Mouse (Mus musculus) liver, embryonic 11.5 days (tissue): ENCODE results near the gene Ago1. TPM values are rescaled to one million over a fixed set of nuclear protein-coding genes. Genes with fewer than 3 reads are reported as not detected.

Experiments used
- ATAC-seq: fragments of 200-750 bp; cut with Nextera tagmentation; replicated peaks from 2 replicates; pipeline ENCODE4 v1.8.0; 2017; ENCODE audit warnings: moderate number of reproducible peaks, mild to moderate bottlenecking, moderate TSS enrichment, moderate library complexity; ENCODE audit not compliant: low FRiP score
- DNase-seq: peaks from one replicate; pipeline ENCODE4 v3.0.0-alpha.2; 2017; ENCODE audit warnings: low spot score
- H3K27ac ChIP-seq: fragments of 300-500 bp; sonication (generic); 2 replicates; pipeline ENCODE4 v1.5.1; 2014; ENCODE audit warnings: mild to moderate bottlenecking, low read depth, low read length, control low read depth
- H3K27me3 ChIP-seq: fragments of 300-500 bp; sonication (generic); replicated peaks from 2 replicates; pipeline ENCODE4 v1.6.1; 2014; ENCODE audit warnings: low read length, mixed read lengths; ENCODE audit not compliant: control insufficient read depth, insufficient read depth
- H3K36me3 ChIP-seq: fragments of 300-500 bp; sonication (generic); 2 replicates; pipeline ENCODE4 v1.6.1; 2014; ENCODE audit warnings: mild to moderate bottlenecking, low read length, moderate library complexity, mixed read lengths; ENCODE audit not compliant: control insufficient read depth, insufficient read depth
- H3K4me1 ChIP-seq: fragments of 300-500 bp; sonication (generic); replicated peaks from 2 replicates; pipeline ENCODE4 v1.6.1; 2014; ENCODE audit warnings: low read length, mixed read lengths; ENCODE audit not compliant: control insufficient read depth, insufficient read depth
- H3K4me2 ChIP-seq: fragments of 300-500 bp; sonication (generic); 2 replicates; pipeline ENCODE4 v1.6.1; 2014; ENCODE audit warnings: mild to moderate bottlenecking, control low read depth, moderate library complexity
- H3K4me3 ChIP-seq: fragments of 300-500 bp; sonication (generic); 2 replicates; pipeline ENCODE4 v1.5.1; 2014; ENCODE audit warnings: low read depth, low read length, control low read depth
- H3K9ac ChIP-seq: fragments of 300-500 bp; sonication (generic); 2 replicates; pipeline ENCODE4 v1.6.1; 2014; ENCODE audit warnings: low read depth, low read length, control low read depth
- H3K9me3 ChIP-seq: fragments of 300-500 bp; sonication (generic); 2 replicates; pipeline ENCODE4 v1.6.1; 2016; ENCODE audit warnings: low read length, inconsistent platforms, mixed read lengths; ENCODE audit not compliant: control insufficient read depth
- WGBS: fragments of 180-500 bp; shearing (Covaris S2); extraction: QIAGEN DNeasy Blood & Tissue Kit; methylation state at CpG from one replicate; pipeline ENCODE4 v1.1.7; 2014; 5-methylcytosine and 5-hydroxymethylcytosine counted together
- polyA plus RNA-seq: library from polyadenylated mRNA; unstranded; fragments of >200 nt; fragmentation: Nextera tagmentation; extraction: Ambion mirVana; gene quantifications from 2 replicates; pipeline ENCODE4 v1.2.1, GENCODE M21; 2014

Gene Ago1
- polyA plus RNA-seq, 1 experiment from 2014 or later: 4.9 TPM

GRCm38 (mm10) chr4:126465843-126466242 lies 2.5 kb downstream of the Ago1 start:
- H3K9me3 ChIP-seq: no peaks in the 10 kb centered on the region
- no peak overlapping the region for H3K27ac ChIP-seq
- H3K27me3 ChIP-seq: no peaks in the 10 kb centered on the region
- no peaks in the 10 kb centered on the region for H3K36me3 ChIP-seq
- DNase-seq (peak; percentile 64), ATAC-seq (no peak)
- WGBS: 18% methylated on average over 8 of the region's 8 CpGs
- no peak overlapping the region for H3K4me3 ChIP-seq
- H3K4me1 ChIP-seq: peaks cover 27% of the 10 kb centered on the region
- H3K9ac ChIP-seq: no peak overlapping the region
- peak overlapping the region; percentile 26 for H3K4me2 ChIP-seq

GRCm38 (mm10) chr4:126464892-126465235 lies 3.5 kb downstream of the Ago1 start:
- Histone ChIP-seq H3K9ac (no peak overlapping the region), H3K4me2 (no peak overlapping the region), H3K36me3 (no peaks in the 10 kb centered on the region), H3K27me3 (no peaks in the 10 kb centered on the region), H3K4me1 (peaks cover 27% of the 10 kb centered on the region), H3K27ac (no peak overlapping the region), H3K4me3 (no peak overlapping the region), H3K9me3 (no peaks in the 10 kb centered on the region)
- ATAC-seq (no peak), DNase-seq (no peak)
- WGBS: 36% methylated on average over 2 of the region's 2 CpGs

DNA sequence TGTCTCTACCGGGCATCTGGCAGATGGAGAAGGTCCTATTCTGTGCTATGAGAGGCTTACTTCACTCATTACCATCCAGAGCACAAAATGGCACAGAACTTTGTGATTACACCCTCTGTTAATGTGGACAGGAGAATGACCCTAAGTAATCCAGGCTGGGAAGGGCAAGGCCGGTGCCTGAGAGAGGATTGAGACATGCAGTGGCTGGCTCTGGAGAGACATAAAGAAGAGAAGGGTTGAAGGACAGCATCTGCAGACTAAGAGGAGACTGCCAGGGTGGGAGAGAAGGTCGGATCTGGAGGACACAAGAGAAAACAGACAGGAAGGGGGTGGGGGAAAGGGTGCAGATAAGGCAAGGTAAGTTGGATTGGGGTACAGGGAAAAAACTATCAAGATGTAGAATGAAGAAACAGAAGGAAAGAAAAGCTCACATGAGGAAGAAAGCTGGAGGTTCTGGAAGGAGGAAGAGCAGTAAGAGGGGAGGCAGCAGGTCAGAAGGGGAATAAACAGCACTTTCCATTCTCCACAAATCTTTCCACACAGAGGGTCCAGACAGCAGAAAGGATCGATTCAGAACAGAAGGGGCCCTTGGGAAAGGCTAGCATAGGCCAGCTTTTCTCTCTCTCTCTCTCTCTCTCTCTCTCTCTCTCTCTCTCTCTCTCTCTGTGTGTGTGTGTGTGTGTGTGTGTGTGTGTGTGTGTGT lies 4.0 kb downstream of the Ago1 start:
- Histone ChIP-seq H3K9ac (no peak overlapping the region), H3K27me3 (no peaks in the 10 kb centered on the region), H3K27ac (no peak overlapping the region), H3K9me3 (no peaks in the 10 kb centered on the region), H3K4me1 (peaks cover 27% of the 10 kb centered on the region), H3K4me2 (no peak overlapping the region), H3K4me3 (no peak overlapping the region), H3K36me3 (no peaks in the 10 kb centered on the region)
- DNase-seq (no peak), ATAC-seq (no peak)
- WGBS: 39% methylated on average over 4 of the region's 4 CpGs

GRCm38 (mm10) chr4:126455441-126455840 lies 12.9 kb downstream of the Ago1 start:
- WGBS: 90% methylated on average over 7 of the region's 7 CpGs
- H3K27ac ChIP-seq: no peak overlapping the region
- H3K4me3 ChIP-seq: no peak overlapping the region
- DNase-seq (no peak), ATAC-seq (no peak)
- H3K4me1 ChIP-seq: no peaks in the 10 kb centered on the region
- H3K4me2 ChIP-seq: no peak overlapping the region
- peaks cover 32% of the 10 kb centered on the region for H3K36me3 ChIP-seq
- no peaks in the 10 kb centered on the region for H3K9me3 ChIP-seq
- no peak overlapping the region for H3K9ac ChIP-seq
- no peaks in the 10 kb centered on the region for H3K27me3 ChIP-seq

- H3K27me3 ChIP-seq: no peaks in the 10 kb centered on the region
- no peak overlapping the region for H3K4me3 ChIP-seq
- H3K4me2 ChIP-seq: no peak overlapping the region
- no peak overlapping the region for H3K9ac ChIP-seq
- 89% methylated on average over 5 of the region's 5 CpGs for WGBS
- ATAC-seq: no peak
- DNase-seq: no peak
- no peaks in the 10 kb centered on the region for H3K9me3 ChIP-seq
- H3K4me1 ChIP-seq: no peaks in the 10 kb centered on the region
- no peak overlapping the region for H3K27ac ChIP-seq
- H3K36me3 ChIP-seq: peaks cover 33% of the 10 kb centered on the region
These were observed 13.7 kb downstream of the Ago1 start for GRCm38 (mm10) chr4:126454547-126455254.

GRCm38 (mm10) chr4:126450268-126450667 lies 18.1 kb downstream of the Ago1 start:
- Histone ChIP-seq H3K9ac (no peak overlapping the region), H3K36me3 (peaks cover 31% of the 10 kb centered on the region), H3K9me3 (no peaks in the 10 kb centered on the region), H3K27me3 (no peaks in the 10 kb centered on the region), H3K4me3 (no peak overlapping the region), H3K27ac (no peak overlapping the region), H3K4me2 (no peak overlapping the region), H3K4me1 (no peaks in the 10 kb centered on the region)
- WGBS: 92% methylated on average over 1 of the region's 1 CpGs
- DNase-seq: no peak
- no peak for ATAC-seq

DNA sequence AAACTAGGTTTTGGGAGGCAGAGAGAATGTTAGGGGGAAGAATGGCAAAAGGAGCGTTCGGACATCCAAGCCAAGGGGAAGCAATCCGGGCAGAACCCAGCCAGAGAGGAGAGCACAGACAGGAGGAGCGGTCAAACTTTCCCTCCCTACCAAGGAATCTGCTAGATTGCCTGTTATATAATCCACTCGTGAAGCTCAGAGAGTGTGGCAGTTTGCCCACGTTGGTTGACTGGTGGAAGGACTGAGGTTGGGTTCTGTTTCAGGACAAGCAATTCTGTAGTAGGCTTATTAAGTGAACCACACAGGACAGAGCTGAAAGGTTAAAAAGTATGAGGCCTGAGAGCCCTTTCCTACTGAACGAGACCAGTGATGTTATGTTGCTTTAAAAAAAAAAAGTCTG lies 21.3 kb downstream of the Ago1 start:
- no peak overlapping the region for H3K27ac ChIP-seq
- H3K4me3 ChIP-seq: no peak overlapping the region
- H3K4me1 ChIP-seq: no peaks in the 10 kb centered on the region
- WGBS: 84% methylated on average over 7 of the region's 7 CpGs
- peaks cover 22% of the 10 kb centered on the region for H3K36me3 ChIP-seq
- H3K4me2 ChIP-seq: no peak overlapping the region
- DNase-seq (no peak), ATAC-seq (no peak)
- no peaks in the 10 kb centered on the region for H3K9me3 ChIP-seq
- no peaks in the 10 kb centered on the region for H3K27me3 ChIP-seq
- H3K9ac ChIP-seq: no peak overlapping the region

DNA sequence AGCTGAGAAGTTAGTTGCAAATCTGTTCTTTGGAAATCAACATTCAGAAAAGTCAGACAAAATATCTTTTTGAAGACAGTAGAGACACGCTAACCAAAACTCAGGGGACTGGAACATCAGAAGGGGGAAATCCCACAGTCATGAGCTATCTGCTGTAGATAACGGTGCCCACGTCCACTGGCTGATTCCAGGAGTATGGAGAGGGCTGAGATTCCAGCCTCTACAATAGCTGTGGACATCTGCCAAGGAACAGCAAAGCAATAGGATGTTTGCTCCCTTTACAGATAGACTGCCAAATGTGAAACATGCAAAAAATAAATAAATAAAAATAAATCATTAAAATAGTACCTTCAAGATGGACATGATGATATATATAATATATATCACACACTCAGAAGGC lies 23.9 kb downstream of the Ago1 start:
- Histone ChIP-seq H3K4me1 (no peaks in the 10 kb centered on the region), H3K36me3 (peaks cover 33% of the 10 kb centered on the region), H3K9ac (no peak overlapping the region), H3K27me3 (no peaks in the 10 kb centered on the region), H3K4me3 (no peak overlapping the region), H3K9me3 (no peaks in the 10 kb centered on the region), H3K27ac (no peak overlapping the region), H3K4me2 (no peak overlapping the region)
- 67% methylated on average over 3 of the region's 3 CpGs for WGBS
- ATAC-seq (no peak), DNase-seq (no peak)

GRCm38 (mm10) chr4:126438261-126438660 lies 30.1 kb downstream of the Ago1 start:
- no peak overlapping the region for H3K4me3 ChIP-seq
- no peak overlapping the region for H3K27ac ChIP-seq
- no peak overlapping the region for H3K4me2 ChIP-seq
- ATAC-seq: no peak
- no peaks in the 10 kb centered on the region for H3K9me3 ChIP-seq
- 70% methylated on average over 5 of the region's 5 CpGs for WGBS
- peaks cover 26% of the 10 kb centered on the region for H3K36me3 ChIP-seq
- no peaks in the 10 kb centered on the region for H3K4me1 ChIP-seq
- no peak for DNase-seq
- H3K27me3 ChIP-seq: no peaks in the 10 kb centered on the region
- H3K9ac ChIP-seq: no peak overlapping the region
